Mouse (Mus musculus): ENCODE results near the gene Raet1e.
"Not testable (repeated sequence)": the region's sequence is repeated elsewhere in the genome, so short reads cannot be mapped to it uniquely, and the experiment has no call there.

DNA sequence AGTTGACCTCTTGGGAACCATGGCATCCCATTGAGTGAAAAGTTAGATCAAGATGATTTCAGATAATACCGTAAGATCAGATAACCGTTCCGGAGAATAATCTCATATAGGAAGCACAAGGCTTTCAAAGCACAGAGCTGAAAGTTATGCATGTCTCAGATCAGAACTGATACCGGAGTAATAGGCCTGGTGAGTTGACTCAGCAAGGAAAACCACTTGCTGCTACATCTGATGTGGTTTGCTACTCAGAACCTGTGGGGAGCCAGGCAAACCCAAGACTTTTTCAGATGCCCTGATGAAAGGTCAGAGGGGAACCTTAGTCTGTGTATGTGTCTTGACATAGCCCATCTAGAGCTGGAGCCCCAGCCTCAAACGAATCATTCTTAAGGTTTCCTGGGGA, 233.2 kb downstream of the Raet1e start:
- not testable (repeated sequence) for TF ChIP-seq CTCF, POLR2A (IDR thresholded peaks at IDR 0.05; ENCODE audit: extremely low read depth, insufficient read depth, low read length)

Measured in cortical plate, adult 2 months (tissue).